Mouse (Mus musculus): ENCODE results near the gene Aif1. TPM values are rescaled to one million over a fixed set of nuclear protein-coding genes. Genes with fewer than 3 reads are reported as not detected.

Aif1 gene
- total and polyA plus RNA-seq, 3 experiments, result 0.42 to 0.45 TPM; not detected in 1

- Histone ChIP-seq H3K9ac (ENCODE audit: control insufficient read depth, low read depth, low read length, poor library complexity, severe bottlenecking) (0 out of 2 replicates have a peak overlapping the region, but pooled peaks have one; percentile 9), H3K4me3 (ENCODE audit: control insufficient read depth in 1 of 2, insufficient read depth in 1 of 2, low read depth in 2 of 2, low read length in 2 of 2) (peak overlapping the region; percentile 71 to 74; a peak in 3 of 4 replicates)
- TF ChIP-seq ZNF384 (IDR thresholded peaks at IDR 0.05; ENCODE audit: low read depth, low read length) (no peak), MYB (IDR thresholded peaks at IDR 0.05; ENCODE audit: low read depth, low read length) (no peak), SMC3 (IDR thresholded peaks at IDR 0.05; ENCODE audit: low read depth, low read length) (no peak), MXI1 (IDR thresholded peaks at IDR 0.05; ENCODE audit: low read depth, low read length) (no peak), BHLHE40 (IDR thresholded peaks at IDR 0.05; ENCODE audit: borderline replicate concordance, low read depth, low read length) (no peak), JUND (IDR thresholded peaks at IDR 0.05; ENCODE audit: low read depth, low read length) (no peak), CHD1 (IDR thresholded peaks at IDR 0.05; ENCODE audit: low read depth, low read length) (no peak), EP300 (IDR thresholded peaks at IDR 0.05; ENCODE audit: low read depth in 1 of 2, low read length in 2 of 2) (no peak), KAT2A (conservative IDR thresholded peaks at IDR 0.05; ENCODE audit: low read depth, low read length) (no peak), NELFE (IDR thresholded peaks at IDR 0.05; ENCODE audit: low read depth, low read length) (no peak), CHD2 (IDR thresholded peaks at IDR 0.05; ENCODE audit: low read length) (no peak), POLR2AphosphoS5 (IDR thresholded peaks at IDR 0.05; ENCODE audit: borderline replicate concordance, low read depth, low read length) (no peak)
These were observed 21.3 kb upstream of the Aif1 start for GRCm38 (mm10) chr17:35197126-35197525.

GRCm38 (mm10) chr17:35196321-35196641 lies 20.4 kb upstream of the Aif1 start:
- Histone ChIP-seq H3K9ac (ENCODE audit: control insufficient read depth, low read depth, low read length, poor library complexity, severe bottlenecking) (peak overlapping the region; percentile 71), H3K27me3 (ENCODE audit: control insufficient read depth in 1 of 2, insufficient read depth in 2 of 2, low read length in 2 of 2) (no peaks in the 10 kb centered on the region), H3K36me3 (ENCODE audit: control insufficient read depth in 1 of 2, insufficient read depth in 2 of 2, low read length in 2 of 2) (peaks cover 0 to 17% of the 10 kb centered on the region in 2 experiments; a peak in 2 of 4 replicates), H3K27ac (ENCODE audit: control insufficient read depth, low read depth, low read length) (peak overlapping the region; percentile 5; the same call in 1 of the 2 replicates), H3K79me2 (ENCODE audit: control insufficient read depth, insufficient read depth, low read length, poor library complexity) (peaks cover 5% of the 10 kb centered on the region; the same call in 1 of the 2 replicates), H3K4me1 (ENCODE audit: control insufficient read depth in 1 of 2, insufficient read depth in 2 of 2, low read length in 2 of 2) (peaks cover 13 to 26% of the 10 kb centered on the region in 2 experiments), H3K9me3 (replicated peaks; ENCODE audit: insufficient read depth, low read length) (no peaks in the 10 kb centered on the region), H3K4me3 (ENCODE audit: control insufficient read depth in 1 of 2, insufficient read depth in 1 of 2, low read depth in 2 of 2, low read length in 2 of 2) (peak overlapping the region; percentile 71 to 74)
- TF ChIP-seq MAX (IDR thresholded peaks at IDR 0.05; ENCODE audit: low read length) (peak; percentile 22; the same call in 1 of the 2 replicates), MXI1 (IDR thresholded peaks at IDR 0.05; ENCODE audit: low read depth, low read length) (peak; percentile 29; the same call in 1 of the 2 replicates), GABPA (IDR thresholded peaks at IDR 0.05; ENCODE audit: low read depth, low read length) (no peak)
- DNase-seq (ENCODE audit: low read depth, low spot score), result peak; percentile 48

More at GRCm38 (mm10) chr17:35197126-35197525, 21.3 kb upstream of the Aif1 start:
- DNase-seq (ENCODE audit: low read depth, low spot score), result peak; percentile 31
- Histone ChIP-seq H3K4me1 (ENCODE audit: control insufficient read depth in 1 of 2, insufficient read depth in 2 of 2, low read length in 2 of 2) (peaks cover 10 to 29% of the 10 kb centered on the region in 2 experiments), H3K36me3 (ENCODE audit: control insufficient read depth in 1 of 2, insufficient read depth in 2 of 2, low read length in 2 of 2) (peaks cover 0 to 14% of the 10 kb centered on the region in 2 experiments; a peak in 2 of 4 replicates), H3K79me2 (ENCODE audit: control insufficient read depth, insufficient read depth, low read length, poor library complexity) (peaks cover 5% of the 10 kb centered on the region; the same call in 1 of the 2 replicates), H3K27me3 (ENCODE audit: control insufficient read depth in 1 of 2, insufficient read depth in 2 of 2, low read length in 2 of 2) (no peaks in the 10 kb centered on the region), H3K27ac (ENCODE audit: control insufficient read depth, low read depth, low read length) (no peak overlapping the region), H3K9me3 (replicated peaks; ENCODE audit: insufficient read depth, low read length) (no peaks in the 10 kb centered on the region)
